Mouse (Mus musculus): ENCODE measurements at regions not wholly inside any gene's neighbourhood (a gene's known extent, or its start where the extent isn't known, plus 50 kb on each side); places are given as distances from the start of the nearest gene placed in this dataset.

DNA sequence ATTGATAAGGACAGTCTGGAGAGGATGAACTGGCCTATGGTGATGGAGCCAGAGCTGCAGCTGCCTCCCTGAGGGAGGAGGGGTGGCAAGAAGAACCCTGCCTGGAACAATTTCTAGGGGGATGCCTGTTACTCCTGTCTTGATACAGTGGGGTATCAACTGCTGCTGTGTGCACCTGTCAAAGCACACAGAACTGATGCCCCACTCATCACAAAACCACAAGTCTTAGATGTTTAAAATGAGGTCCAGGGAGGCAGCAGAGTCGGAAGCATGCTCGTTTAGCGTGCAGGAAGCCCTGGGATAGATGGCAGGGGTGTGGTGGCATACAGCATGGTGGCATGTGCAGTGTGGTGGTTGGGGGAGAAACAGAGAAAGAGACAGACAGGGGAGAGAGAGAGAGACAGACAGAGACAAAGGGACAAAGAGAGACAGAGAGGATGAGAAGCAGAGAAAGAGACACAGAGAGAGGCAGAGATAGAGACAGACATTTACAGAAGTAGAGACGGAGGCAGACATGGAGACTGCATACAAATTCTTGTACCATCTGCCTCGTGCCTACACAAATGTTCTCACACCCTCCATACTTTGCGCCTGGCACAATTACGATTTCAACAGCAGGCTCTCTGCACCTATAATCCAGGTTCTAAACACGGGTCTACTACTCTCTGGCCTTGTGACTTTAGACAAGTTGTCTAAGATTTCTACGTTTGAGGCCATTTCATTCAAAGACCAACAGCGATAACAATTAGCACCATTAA, 242.6 kb downstream of the Cbln4 start:
- no peak for DNase-seq

DNA sequence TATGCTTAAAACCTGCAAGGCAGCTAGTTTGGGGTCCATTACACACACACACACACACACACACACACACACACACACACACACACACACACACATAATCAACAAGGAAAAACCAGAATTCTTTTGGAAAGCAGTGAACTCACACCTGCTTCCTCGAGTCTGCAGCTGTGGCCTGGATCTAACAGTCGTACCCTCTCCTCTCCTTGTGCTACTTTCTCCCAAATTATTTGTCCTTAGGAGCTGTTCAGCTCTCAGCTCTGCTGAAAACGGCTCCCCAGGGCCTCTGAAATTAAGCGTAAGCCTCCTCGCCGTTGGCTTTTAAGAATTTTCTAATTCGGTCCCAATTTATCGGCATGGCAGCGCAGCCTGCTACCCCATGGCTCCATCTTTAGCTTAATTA, 243.9 kb downstream of the Cbln4 start:
- DNase-seq, result no peak

GRCm38 (mm10) chr2:171790686-171791085, 252.6 kb downstream of the Cbln4 start:
- DNase-seq, result no peak

GRCm38 (mm10) chr2:171766193-171766930, 276.9 kb downstream of the Cbln4 start:
- no peak for DNase-seq

DNA sequence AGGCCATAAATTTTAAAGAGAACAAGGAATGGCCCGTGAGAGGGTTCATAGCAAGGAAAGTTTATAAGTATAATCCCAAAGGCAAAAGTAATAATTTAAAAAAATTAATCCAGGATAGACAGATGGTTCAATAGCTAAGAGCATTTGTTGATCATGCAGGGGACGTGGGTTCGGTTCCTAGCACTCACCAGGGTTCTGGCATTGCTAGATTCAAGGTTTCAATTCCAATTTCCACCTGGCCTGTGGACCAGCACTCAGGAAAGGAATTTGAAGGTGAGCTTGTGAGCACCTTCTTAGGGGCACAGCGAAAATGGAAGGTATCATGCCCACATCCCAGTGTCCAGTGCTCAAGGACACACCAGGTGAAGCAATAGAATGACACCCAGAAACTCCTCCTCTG, 278.2 kb downstream of the Cbln4 start:
- no peak for DNase-seq

GRCm38 (mm10) chr2:171753502-171753901, 289.8 kb downstream of the Cbln4 start:
- DNase-seq, result no peak

DNA sequence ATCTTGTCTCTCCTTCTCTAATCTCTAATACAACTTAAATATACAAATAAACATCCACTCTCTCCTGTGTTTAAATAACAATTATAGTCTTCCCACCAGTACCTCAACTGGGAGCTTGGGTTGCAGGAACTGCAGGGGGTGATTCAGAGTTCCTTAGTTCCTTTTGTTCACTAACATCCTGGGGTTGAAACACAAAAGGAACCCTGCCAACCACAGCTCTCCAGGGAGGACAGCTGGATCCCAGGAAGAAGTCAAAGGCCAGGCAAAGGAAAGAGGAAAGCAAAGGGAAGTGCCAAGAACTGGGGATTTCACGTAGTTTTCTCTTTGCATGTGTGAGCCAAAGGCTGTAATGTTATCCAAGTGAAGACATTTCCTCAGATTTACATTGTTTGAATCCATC, 296.1 kb downstream of the Cbln4 start:
- DNase-seq, result no peak

- DNase-seq, result peak; percentile 17 to 36
These were observed 300.2 kb downstream of the Cbln4 start for GRCm38 (mm10) chr2:171743111-171743510.

- DNase-seq, result no peak
These were observed 300.6 kb downstream of the Cbln4 start for GRCm38 (mm10) chr2:171742706-171743105.

DNA sequence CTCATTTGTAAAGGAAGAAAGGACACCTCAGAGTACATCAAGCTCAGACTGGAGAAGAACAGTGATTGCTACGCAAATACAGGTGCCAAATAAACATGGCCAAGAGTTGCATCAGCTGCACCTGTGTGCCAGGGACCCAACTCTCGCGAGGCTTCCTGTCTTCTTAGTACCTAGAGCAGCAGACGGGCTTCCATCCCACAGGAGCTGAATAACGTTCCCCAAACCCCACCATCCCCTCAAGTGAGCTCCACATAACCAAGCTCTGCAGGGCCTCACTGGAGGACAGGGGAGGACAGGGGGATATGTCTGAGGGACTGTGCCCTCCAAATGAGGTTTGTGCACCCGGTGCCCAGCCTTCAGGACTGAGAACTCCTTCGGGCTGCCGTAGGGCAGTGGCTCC, 305.5 kb downstream of the Cbln4 start:
- DNase-seq, result no peak

DNA sequence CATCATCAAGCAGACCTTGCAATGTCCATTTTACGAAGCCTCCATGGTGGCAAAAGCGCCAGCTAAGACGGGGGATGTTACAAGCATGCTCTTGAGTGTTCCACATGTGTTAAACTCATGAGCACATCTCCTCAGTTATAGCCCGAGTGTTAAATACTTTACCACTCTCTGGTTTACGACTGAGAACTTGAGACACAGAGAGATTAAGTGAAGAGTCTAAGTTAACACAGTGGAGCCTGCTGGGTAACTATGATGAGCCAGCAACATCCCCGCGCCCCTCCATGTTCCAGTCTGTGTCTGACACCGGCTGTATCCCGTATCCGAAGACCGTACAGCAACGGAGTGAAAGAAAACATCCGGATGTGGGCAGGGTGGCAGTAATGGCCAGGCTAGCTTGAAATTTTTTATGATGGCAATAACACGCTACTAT, 308.2 kb downstream of the Cbln4 start:
- peak; percentile 13 to 28 for DNase-seq

DNA sequence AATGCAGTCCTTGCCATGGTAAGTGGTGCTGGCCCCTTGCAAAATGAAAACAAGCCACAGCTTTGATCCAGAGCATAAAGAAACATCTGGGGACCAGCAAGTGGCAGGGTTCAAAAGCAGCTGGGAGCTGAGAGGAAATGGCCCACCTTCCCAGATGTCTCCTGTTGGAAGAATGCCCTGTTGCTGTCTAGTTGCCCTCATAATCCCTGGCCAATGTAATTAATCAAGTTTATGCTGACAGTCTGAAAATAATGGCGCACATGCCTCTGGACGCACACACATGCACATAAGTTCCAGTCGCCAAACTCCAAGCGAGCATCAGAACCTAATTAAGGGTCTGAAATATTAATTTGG, 308.7 kb downstream of the Cbln4 start:
- DNase-seq, result peak; percentile 10 to 21

- no peak for DNase-seq
These were observed 309.2 kb downstream of the Cbln4 start for GRCm38 (mm10) chr2:171733965-171734633.

DNA sequence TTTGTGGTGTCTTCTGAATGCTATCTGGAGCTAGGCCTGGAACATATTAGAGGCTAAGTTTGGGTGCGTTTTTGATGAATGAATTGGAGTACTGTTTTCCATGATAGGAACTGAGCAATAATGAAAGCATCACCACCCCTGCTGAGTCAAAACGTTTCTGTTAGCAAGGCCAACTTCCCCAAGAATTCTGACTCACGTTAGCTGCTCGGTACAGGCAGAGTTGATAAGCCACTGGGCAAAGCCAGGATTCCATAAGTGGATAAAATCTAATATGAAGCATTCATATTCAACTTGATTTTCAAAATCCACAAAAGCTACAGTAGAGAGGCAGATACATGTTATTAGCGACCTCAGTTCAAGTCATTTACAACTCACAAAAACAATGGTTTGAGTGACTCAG, 324.0 kb downstream of the Cbln4 start:
- DNase-seq, result no peak

GRCm38 (mm10) chr2:171718855-171719254, 324.4 kb downstream of the Cbln4 start:
- DNase-seq, result no peak

GRCm38 (mm10) chr2:171712816-171713570, 330.3 kb downstream of the Cbln4 start:
- DNase-seq, result no peak

DNA sequence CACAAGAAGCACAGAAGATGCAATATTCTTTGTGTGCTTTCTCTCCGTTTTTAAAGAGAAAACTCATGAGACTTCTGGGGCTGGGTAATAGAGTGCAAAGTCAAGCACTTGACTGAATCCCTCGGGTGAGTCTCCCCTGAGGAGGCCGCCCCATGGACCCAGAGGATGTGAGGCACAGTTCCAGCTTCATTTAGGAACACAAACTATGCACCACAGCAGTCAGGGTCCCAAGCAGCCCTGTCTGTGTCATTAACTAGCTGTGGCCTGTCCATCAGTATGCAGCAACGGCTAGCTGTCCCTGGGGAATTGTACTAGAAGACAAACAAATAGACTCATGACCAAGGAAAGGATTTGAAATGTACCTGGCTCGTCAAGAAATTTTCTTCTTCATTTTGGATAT, 349.7 kb downstream of the Cbln4 start:
- no peak for DNase-seq

DNA sequence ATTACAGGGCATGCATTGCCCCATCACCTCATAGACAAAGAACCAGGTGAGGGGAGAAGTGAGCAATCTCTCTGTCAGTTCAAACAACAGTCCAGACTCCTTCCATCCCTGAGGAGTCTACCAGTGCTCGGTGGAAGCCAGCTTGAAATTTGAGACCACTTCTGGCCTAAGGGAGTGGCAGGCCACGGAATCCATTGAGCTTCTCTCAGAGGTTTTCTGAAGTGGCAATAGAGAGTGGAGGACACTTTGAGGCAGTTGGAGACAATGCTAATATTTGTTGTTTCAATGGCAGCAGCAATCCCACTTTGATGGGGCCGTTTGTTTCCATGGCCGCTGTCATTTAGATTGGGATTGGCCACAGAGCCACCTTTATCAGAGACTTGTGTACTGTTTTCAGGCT, 352.5 kb downstream of the Cbln4 start:
- DNase-seq, result no peak

DNA sequence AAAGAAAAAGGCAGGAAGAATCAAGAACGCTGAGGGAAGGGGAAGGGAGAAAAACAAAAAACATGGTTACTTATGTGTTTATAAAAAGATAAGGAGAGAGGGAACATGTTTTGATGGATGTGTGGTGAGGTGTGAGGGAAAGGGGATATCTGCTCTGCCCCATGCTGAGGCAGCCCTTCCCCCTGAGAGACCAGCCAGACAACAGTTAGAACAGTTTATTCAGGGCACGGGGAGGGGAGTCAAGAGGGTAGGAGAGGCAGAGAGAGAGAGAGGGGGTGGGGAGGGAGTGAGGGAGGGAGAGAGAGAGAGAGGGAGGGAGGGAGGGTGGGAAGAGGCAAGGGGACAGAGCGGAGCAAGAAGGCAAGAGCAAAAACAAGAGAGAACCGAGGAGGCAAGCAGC, 354.2 kb downstream of the Cbln4 start:
- no peak for DNase-seq

DNA sequence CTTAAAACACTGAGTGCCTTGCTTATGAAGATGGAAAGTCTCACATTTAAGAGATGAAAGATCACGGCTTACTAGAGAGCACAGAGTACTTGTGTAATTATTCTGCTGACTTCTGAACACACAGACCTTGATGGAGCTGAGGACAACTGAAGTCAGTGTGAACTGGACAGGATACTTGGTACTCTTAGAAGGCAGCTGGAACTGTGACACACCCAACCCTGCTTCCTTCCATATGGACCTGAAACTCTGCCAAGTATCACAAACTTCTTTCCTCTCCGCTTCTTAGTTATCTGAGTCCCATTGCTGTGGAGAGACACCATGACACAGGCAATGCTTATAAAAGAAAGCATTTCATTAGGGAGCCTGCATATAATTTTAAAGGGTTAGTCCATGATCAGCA, 365.3 kb downstream of the Cbln4 start:
- no peak for DNase-seq

GRCm38 (mm10) chr2:171677128-171677527, 366.1 kb downstream of the Cbln4 start:
- no peak for DNase-seq

GRCm38 (mm10) chr2:171676083-171676482, 367.2 kb downstream of the Cbln4 start:
- peak; percentile 11 to 21 for DNase-seq

GRCm38 (mm10) chr2:171675411-171675810, 367.9 kb downstream of the Cbln4 start:
- no peak for DNase-seq

Measured in kidney, postnatal 4 days (tissue).